Mouse (Mus musculus) forebrain, embryonic 12.5 days (tissue): ENCODE measurements around the gene Tmco1. TPM values are rescaled to one million over a fixed set of nuclear protein-coding genes. Genes with fewer than 3 reads are reported as not detected.

Experiments used
- ATAC-seq: fragments of 200-750 bp; cut with Nextera tagmentation; 2 replicates; pipeline ENCODE4 v1.8.0; 2017; ENCODE audit warnings: moderate TSS enrichment; ENCODE audit not compliant: low FRiP score
- H3K27ac ChIP-seq: fragments of 300-500 bp; sonication (generic); 2 replicates; pipeline ENCODE4 v1.5.1; 2016; ENCODE audit warnings: mild to moderate bottlenecking
- H3K27me3 ChIP-seq: fragments of 300-500 bp; sonication (generic); 2 replicates; pipeline ENCODE4 v1.6.1; 2016; ENCODE audit warnings: mild to moderate bottlenecking
- H3K36me3 ChIP-seq: fragments of 300-500 bp; sonication (generic); replicated peaks from 2 replicates; pipeline ENCODE4 v1.6.1; 2016; ENCODE audit warnings: mild to moderate bottlenecking
- H3K4me1 ChIP-seq: fragments of 300-500 bp; sonication (generic); 2 replicates; pipeline ENCODE4 v1.6.1; 2016
- H3K4me2 ChIP-seq: fragments of 300-500 bp; sonication (generic); 2 replicates; pipeline ENCODE4 v1.6.1; 2016; ENCODE audit warnings: mild to moderate bottlenecking, moderate library complexity
- H3K4me3 ChIP-seq: fragments of 300-500 bp; sonication (generic); replicated peaks from 2 replicates; pipeline ENCODE4 v1.5.1; 2016; ENCODE audit warnings: mild to moderate bottlenecking
- H3K9ac ChIP-seq: fragments of 300-500 bp; sonication (generic); 2 replicates; pipeline ENCODE4 v1.6.1; 2016; ENCODE audit warnings: mild to moderate bottlenecking
- H3K9me3 ChIP-seq: fragments of 300-500 bp; sonication (generic); 2 replicates; pipeline ENCODE4 v1.6.1; 2016
- WGBS: fragments of 180-500 bp; shearing (Covaris S2); methylation state at CpG from one replicate; pipeline ENCODE4 v1.1.7; 2016; 5-methylcytosine and 5-hydroxymethylcytosine counted together
- polyA plus RNA-seq: library from polyadenylated mRNA; unstranded; fragments of >200 nt; fragmentation: Nextera tagmentation; extraction: Ambion mirVana; gene quantifications from 2 replicates; pipeline ENCODE4 v1.2.1, GENCODE M21; 2016

Tmco1 gene
- polyA plus RNA-seq, 1 experiment from 2014 or later = 68.3 TPM

DNA sequence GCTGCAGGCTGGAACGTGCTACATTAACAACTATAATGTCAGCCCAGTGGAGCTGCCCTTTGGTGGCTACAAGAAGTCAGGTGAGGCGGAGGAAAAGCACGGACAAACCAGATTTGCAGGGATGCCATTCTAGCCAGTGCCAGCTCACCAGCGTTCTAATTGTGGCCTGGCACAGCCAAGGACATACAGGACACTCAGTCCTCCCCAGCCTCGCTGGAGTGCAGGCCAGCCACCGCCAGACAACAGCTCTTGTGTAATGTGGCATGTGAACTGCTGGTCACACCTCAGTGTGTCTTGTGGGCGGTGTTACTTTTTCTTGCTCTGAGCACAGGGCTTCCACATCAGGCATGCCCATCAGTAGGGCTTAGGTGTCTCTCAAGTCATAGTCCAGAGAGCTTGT is 57.6 kb downstream of the Tmco1 start:
- Histone ChIP-seq H3K9ac (no peak overlapping the region), H3K36me3 (peaks cover 7% of the 10 kb centered on the region; the same call in 1 of the 2 replicates), H3K4me2 (no peak overlapping the region), H3K27ac (no peak overlapping the region), H3K4me1 (no peaks in the 10 kb centered on the region), H3K4me3 (no peak overlapping the region), H3K9me3 (no peaks in the 10 kb centered on the region), H3K27me3 (no peaks in the 10 kb centered on the region)
- no peak for ATAC-seq
- 95% methylated on average over 7 of the region's 7 CpGs for WGBS

DNA sequence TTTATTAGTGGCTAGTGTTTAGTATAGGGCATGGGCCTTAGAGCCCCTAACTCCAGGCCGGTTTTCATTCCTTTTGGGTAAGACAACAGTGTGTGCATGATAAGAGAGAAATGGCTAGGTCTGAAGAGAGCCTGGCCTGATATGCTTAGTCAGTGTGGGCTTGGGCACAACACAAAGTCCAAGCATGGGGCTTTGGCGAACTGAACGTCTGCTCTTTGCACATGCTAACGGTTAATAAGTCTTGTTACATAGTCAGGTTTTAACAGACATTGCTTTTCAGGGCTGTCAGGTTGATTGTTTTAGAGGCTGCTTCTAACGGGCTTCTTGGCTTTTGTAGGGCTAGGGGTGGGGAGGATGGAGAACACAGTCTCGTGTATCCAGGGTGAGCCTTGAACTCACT is 58.4 kb downstream of the Tmco1 start:
- WGBS = 86% methylated on average over 6 of the region's 6 CpGs
- no peak for ATAC-seq
- Histone ChIP-seq H3K27ac (no peak overlapping the region), H3K4me3 (no peak overlapping the region), H3K9ac (no peak overlapping the region), H3K36me3 (peaks cover 7% of the 10 kb centered on the region; the same call in 1 of the 2 replicates), H3K9me3 (no peaks in the 10 kb centered on the region), H3K27me3 (no peaks in the 10 kb centered on the region), H3K4me2 (no peak overlapping the region), H3K4me1 (no peaks in the 10 kb centered on the region)

DNA sequence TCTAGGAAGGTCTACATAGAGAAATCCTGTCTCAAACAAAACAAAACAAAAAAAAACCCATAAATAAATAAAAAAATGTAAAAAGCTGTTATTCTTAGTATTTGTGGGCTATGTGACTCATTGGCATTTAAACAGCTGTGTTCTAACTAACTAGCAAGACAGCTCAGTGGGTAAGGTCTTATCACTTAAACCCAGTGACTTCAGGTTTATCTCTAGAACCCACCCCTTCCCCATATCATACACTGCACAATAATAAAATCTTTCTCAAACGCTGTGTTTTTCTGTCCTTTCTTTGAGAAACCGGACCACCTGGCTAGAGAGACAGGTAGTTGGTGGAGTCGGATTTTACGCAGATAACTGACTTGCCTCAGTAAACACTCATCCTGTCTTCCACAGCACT is 59.8 kb downstream of the Tmco1 start:
- H3K4me2 ChIP-seq = no peak overlapping the region
- H3K4me3 ChIP-seq = no peak overlapping the region
- no peaks in the 10 kb centered on the region for H3K27me3 ChIP-seq
- no peaks in the 10 kb centered on the region for H3K4me1 ChIP-seq
- no peak overlapping the region for H3K9ac ChIP-seq
- ATAC-seq = no peak
- WGBS = 93% methylated on average over 4 of the region's 4 CpGs
- no peak overlapping the region for H3K27ac ChIP-seq
- peaks cover 7% of the 10 kb centered on the region; the same call in 1 of the 2 replicates for H3K36me3 ChIP-seq
- H3K9me3 ChIP-seq = no peaks in the 10 kb centered on the region

DNA sequence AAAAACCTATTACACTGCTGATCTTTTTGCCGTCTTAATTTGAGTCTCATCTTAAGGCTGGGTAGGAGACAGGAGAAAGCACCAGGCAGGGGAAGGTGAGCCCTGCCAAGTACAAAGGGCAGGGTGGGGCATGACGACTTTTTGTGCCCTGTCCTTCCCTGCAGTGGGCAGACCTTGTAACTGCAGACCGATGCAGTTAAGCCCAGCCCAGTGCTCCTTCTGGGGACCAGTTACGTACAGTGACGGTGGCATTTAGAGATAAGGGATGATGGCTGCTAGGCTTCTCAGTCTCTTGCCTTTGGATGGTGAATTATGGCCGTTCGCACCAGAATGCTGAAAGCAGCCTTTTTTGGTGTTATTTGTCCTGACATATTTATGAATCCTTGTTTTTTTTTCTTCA is 60.3 kb downstream of the Tmco1 start:
- Histone ChIP-seq H3K27ac (no peak overlapping the region), H3K27me3 (no peaks in the 10 kb centered on the region), H3K9ac (no peak overlapping the region), H3K9me3 (no peaks in the 10 kb centered on the region), H3K4me3 (no peak overlapping the region), H3K4me2 (no peak overlapping the region), H3K36me3 (peaks cover 7% of the 10 kb centered on the region; the same call in 1 of the 2 replicates), H3K4me1 (no peaks in the 10 kb centered on the region)
- ATAC-seq = no peak
- WGBS = 90% methylated on average over 7 of the region's 7 CpGs

DNA sequence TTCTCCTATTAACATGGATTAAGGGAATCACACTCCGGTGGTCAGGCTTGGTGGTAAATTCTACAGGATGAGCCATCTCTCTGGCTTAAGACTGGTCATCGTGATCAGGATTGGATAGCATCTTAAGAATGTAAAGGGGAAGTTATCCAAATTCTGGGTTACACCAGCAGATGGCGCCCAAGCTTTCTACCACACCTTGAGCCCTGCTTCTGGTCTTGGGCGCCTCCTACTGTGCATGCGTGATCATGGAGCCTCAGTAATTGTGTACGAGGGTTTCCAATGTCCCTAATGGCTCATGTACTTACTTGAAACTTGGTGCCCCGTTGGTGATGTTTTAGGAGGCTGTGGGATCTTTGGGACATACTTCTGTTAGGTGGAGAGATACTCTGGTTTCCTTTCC is 61.7 kb downstream of the Tmco1 start:
- H3K4me2 ChIP-seq = no peak overlapping the region
- H3K36me3 ChIP-seq = peaks cover 7% of the 10 kb centered on the region; the same call in 1 of the 2 replicates
- H3K9me3 ChIP-seq = no peaks in the 10 kb centered on the region
- no peak overlapping the region for H3K4me3 ChIP-seq
- 11% methylated on average over 7 of the region's 7 CpGs for WGBS
- peak; percentile 49; the same call in 1 of the 2 replicates for ATAC-seq
- H3K4me1 ChIP-seq = peaks cover 8% of the 10 kb centered on the region
- no peak overlapping the region for H3K27ac ChIP-seq
- H3K9ac ChIP-seq = no peak overlapping the region
- no peaks in the 10 kb centered on the region for H3K27me3 ChIP-seq

DNA sequence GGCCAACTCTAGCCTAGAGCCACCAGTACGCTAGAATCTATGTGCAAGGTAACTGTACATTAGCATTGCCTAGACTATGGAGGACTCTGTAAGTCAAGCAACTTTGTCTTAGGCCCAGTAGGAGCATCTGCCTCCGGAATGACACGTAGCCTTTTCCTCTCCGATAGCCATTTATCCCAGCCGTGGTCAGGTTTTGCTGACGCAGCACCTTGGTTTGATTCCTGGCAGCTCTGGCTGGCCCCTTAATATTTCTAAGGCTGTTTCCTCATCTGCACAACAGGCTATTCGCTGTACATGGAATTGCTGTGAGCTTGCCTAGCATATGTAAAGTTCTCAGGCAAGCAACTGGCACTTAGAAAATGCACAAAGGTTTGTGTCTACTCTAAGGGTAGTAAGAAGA is 64.6 kb downstream of the Tmco1 start:
- 94% methylated on average over 7 of the region's 7 CpGs for WGBS
- Histone ChIP-seq H3K36me3 (0 out of 2 replicates have a peak, but pooled peaks cover under 1% of the 10 kb centered on the region), H3K4me2 (no peak overlapping the region), H3K27ac (no peak overlapping the region), H3K4me3 (no peak overlapping the region), H3K9ac (no peak overlapping the region), H3K4me1 (peaks cover 8% of the 10 kb centered on the region), H3K9me3 (no peaks in the 10 kb centered on the region), H3K27me3 (no peaks in the 10 kb centered on the region)
- ATAC-seq = no peak

DNA sequence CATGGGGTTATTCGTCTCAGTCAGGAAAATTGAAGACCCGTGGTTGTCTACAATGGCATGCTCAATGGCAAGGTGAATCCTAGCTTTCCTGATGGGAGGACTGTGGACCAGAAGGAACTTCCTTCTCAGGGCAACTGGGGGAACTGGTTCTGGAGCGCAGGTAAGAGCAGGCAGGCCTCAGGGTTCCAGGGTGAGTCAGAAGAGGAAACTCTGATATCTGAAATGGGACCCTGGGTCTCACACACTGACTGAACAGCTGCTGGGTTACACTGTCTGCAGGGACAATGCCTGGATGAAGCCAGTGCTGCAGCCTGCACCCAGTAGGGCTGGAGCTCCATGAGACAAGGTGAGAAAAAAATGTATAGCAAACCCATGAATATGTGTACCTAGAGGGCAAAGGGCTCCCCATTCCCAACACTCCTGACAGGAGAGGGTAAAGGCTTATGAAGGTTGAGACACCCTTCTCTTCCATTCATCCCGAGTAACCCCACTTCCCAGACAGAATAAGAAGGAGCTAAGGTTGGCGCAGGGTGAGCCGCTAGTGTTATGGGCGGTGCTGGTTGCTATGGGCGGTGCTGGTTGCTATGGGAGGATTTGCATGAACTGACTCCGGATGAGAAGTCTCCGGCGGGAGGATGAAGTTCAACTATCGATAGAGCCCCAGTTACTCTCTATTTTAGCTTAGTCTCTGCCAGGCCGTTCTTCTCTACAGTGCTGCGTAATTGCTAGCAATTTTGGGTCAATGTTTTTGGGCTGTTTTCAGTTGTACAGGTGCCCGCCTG is 66.0 kb downstream of the Tmco1 start:
- peaks cover 8% of the 10 kb centered on the region for H3K4me1 ChIP-seq
- H3K27me3 ChIP-seq = no peaks in the 10 kb centered on the region
- WGBS = 19% methylated on average over 15 of the region's 15 CpGs
- H3K36me3 ChIP-seq = no peaks in the 10 kb centered on the region
- ATAC-seq = peak; percentile 58
- no peaks in the 10 kb centered on the region for H3K9me3 ChIP-seq
- no peak overlapping the region for H3K9ac ChIP-seq
- H3K4me3 ChIP-seq = no peak overlapping the region
- no peak overlapping the region for H3K27ac ChIP-seq
- peak overlapping the region; percentile 39 for H3K4me2 ChIP-seq

DNA sequence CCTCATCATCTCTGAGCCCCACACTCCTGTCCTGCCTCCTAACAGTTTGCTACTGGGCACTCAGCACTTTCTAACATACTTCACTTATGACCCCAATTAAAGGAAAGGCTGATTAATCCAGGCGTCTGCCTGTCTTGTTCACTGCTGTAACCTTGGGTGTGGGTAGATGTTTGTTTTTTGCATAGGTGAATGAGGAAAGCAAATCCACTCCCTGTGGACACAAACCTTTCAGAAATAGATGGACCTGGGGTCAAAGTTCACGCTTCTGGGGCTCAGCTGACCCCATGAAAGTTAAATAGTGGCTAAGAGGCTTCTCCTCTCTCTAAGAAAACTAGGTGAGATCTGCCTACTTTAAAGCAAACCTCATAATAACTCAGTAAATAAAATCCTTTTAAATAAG is 66.8 kb downstream of the Tmco1 start:
- WGBS = 61% methylated on average over 2 of the region's 2 CpGs
- Histone ChIP-seq H3K4me1 (peaks cover 8% of the 10 kb centered on the region), H3K4me3 (no peak overlapping the region), H3K36me3 (no peaks in the 10 kb centered on the region), H3K9ac (no peak overlapping the region), H3K4me2 (no peak overlapping the region), H3K27ac (no peak overlapping the region), H3K9me3 (no peaks in the 10 kb centered on the region), H3K27me3 (no peaks in the 10 kb centered on the region)
- no peak for ATAC-seq

DNA sequence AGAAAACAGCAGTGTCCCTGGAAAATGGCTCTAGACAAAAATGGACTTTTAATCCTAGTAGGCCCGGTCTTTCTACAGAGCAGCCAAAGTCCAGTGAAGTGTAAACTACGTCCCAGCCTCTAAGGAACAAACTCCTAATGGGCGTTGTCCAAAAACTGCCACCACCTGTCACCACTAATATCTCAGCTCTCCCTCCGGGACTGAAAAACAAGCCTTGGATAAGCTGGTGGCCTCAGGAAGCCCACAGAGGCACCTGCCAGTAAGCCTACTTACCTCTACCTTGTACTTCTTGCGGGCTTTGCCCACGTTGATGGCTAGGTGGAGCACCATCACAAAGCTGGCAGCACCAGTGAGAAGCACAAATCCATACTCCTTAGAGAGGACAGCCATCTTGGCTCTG is 69.8 kb downstream of the Tmco1 start:
- H3K27me3 ChIP-seq = no peaks in the 10 kb centered on the region
- H3K4me2 ChIP-seq = no peak overlapping the region
- WGBS = 63% methylated on average over 6 of the region's 6 CpGs

DNA sequence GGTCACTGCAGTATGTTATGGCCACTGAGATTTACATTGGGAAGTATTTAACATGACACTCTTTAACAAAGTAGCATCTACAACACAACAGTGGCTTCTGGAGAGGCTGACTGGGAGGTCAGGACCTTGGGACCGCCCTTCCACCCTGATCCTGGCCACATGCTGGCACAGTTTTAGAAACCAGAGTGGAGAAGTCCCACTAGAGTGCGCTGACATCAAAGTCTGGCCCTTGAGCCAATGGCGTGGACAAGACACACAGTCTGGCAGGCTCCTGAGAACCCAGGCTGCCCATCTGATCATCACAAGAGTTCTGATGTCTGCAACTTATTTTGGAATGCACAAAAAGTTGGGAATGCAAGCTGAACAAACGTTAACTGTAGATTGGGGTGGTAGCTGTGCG is 71.6 kb downstream of the Tmco1 start:
- Histone ChIP-seq H3K27ac (no peak overlapping the region), H3K27me3 (no peaks in the 10 kb centered on the region), H3K9ac (no peak overlapping the region), H3K4me3 (no peak overlapping the region), H3K4me2 (no peak overlapping the region), H3K9me3 (no peaks in the 10 kb centered on the region), H3K4me1 (peaks cover 11% of the 10 kb centered on the region), H3K36me3 (no peaks in the 10 kb centered on the region)
- ATAC-seq = no peak
- WGBS = 64% methylated on average over 5 of the region's 5 CpGs

More for the DNA sequence above, 69.8 kb downstream of the Tmco1 start:
- no peaks in the 10 kb centered on the region for H3K9me3 ChIP-seq
- H3K4me1 ChIP-seq = peaks cover 13% of the 10 kb centered on the region
- no peak for ATAC-seq
- H3K36me3 ChIP-seq = no peaks in the 10 kb centered on the region
- no peak overlapping the region for H3K4me3 ChIP-seq
- no peak overlapping the region for H3K9ac ChIP-seq
- no peak overlapping the region for H3K27ac ChIP-seq

DNA sequence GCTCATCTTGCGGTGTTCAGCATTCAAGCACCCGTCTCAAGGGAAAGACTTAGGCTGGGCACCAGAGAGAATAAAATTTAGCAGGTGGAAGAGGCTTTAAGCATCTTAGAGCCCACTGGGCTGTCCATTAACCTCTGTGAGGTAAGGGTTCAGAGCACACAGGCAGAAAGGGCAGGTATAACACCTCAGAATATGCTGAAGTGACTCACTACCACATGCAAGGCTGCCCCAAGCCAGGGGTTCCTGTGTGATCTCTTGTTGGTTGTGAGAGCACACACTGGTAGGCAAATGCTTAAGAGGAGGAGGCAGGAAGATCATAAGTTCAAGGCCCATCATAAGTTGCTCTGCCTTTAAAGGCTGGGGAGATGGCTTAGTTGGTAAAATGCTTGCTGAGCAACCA is 72.0 kb downstream of the Tmco1 start:
- H3K27me3 ChIP-seq = no peaks in the 10 kb centered on the region
- no peak overlapping the region for H3K4me3 ChIP-seq
- 86% methylated on average over 2 of the region's 2 CpGs for WGBS
- no peak overlapping the region for H3K27ac ChIP-seq
- peaks cover 9% of the 10 kb centered on the region for H3K4me1 ChIP-seq
- ATAC-seq = no peak
- no peaks in the 10 kb centered on the region for H3K36me3 ChIP-seq
- no peak overlapping the region for H3K9ac ChIP-seq
- H3K4me2 ChIP-seq = no peak overlapping the region
- H3K9me3 ChIP-seq = no peaks in the 10 kb centered on the region

DNA sequence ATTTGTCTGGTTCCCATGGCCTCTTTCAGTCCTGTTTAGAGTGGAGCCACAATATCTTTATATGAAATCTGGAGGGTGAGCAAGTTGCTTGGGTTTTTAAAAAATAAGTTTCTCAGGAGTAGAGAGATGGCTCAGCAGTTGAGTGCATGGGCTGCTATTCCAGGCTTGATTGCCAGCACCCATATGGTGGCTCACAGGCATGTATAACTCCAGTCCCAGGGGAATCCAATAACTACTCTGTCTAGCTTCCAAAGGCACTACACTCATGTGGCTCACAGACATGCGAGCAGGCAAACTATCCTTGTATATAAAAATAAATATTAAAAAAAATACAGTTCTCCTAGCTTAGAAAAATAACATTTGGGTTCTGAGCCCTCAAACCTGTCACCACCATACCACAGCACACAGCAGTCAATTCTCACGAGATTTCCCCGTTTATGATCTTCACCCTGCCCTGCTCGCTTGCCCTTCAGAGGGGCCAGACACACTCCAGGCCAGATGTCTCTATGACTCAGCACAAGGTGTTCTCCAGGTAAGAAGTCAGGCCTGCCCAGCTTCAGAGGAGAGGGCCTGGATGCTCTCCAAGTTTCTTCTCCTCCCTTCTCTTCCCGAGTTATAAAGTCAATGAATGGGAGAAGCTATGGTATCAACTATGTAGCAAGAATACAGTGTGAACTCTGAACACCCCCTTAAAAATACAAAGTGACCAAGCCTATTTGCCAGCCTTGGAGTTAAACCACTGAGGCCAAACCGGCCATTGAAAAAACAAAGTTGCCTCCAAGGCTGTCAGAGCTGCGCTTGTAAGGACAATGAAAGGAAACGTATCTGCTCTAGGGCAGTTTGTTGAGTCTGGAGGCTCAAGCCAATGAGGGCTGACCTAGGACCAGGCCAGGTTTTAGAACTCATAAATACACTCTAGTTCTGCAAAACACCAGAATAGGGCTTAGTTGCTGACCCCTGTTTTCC is 73.2 kb downstream of the Tmco1 start:
- Histone ChIP-seq H3K9me3 (no peaks in the 10 kb centered on the region), H3K4me2 (no peak overlapping the region), H3K4me1 (peaks cover 9% of the 10 kb centered on the region), H3K9ac (no peak overlapping the region), H3K27me3 (no peaks in the 10 kb centered on the region), H3K4me3 (no peak overlapping the region), H3K36me3 (no peaks in the 10 kb centered on the region), H3K27ac (no peak overlapping the region)
- WGBS = 86% methylated on average over 8 of the region's 8 CpGs
- ATAC-seq = no peak
